Mouse (Mus musculus) layer of hippocampus, postnatal 14 days (tissue): ENCODE results near the gene Rad52. TPM values are rescaled to one million over a fixed set of nuclear protein-coding genes. Genes with fewer than 3 reads are reported as not detected.

ENCODE experiments used
- DNase-seq, 2 experiments: peaks; one replicate each; pipeline ENCODE4 v3.0.0; 2021 to 2022; ENCODE audit warnings: low spot score in 2 of 2, mixed read lengths in 1 of 2
- long read RNA-seq, 2 experiments: library from polyadenylated mRNA; stranded (forward); transcript quantifications; one replicate each; pipeline ENCODE4 v2.0.0; 2021
- total RNA-seq, 2 experiments: library from RNA; stranded (reverse); gene quantifications; 2 replicates each; pipeline ENCODE4 v1.2.3; 2021

Gene Rad52
- total RNA-seq, result 10 to 100 TPM; 31.6 TPM
- long read RNA-seq, experiment 1, partial matches to known transcripts, result 2 of 14 reads
- long read RNA-seq, experiment 1, other reads (novel, unspliced or antisense), result 11 of 14 reads
- long read RNA-seq, experiment 2, partial matches to known transcripts, result 5 of 26 reads
- long read RNA-seq, experiment 2, other reads (novel, unspliced or antisense), result 18 of 26 reads

GRCm38 (mm10) chr6:119902204-119903080, at the start of gene Rad52:
Rad52 (plus strand) TSS chr6:119902698.
- DNase-seq, result peak; percentile 91 to 92

- no peak for DNase-seq
Observed at GRCm38 (mm10) chr6:119854156-119854555, 48.3 kb upstream of the Rad52 start.

- no peak for DNase-seq
Observed at GRCm38 (mm10) chr6:119855471-119855870, 47.0 kb upstream of the Rad52 start.

- DNase-seq, result no peak
Observed at GRCm38 (mm10) chr6:119860236-119860635, 42.3 kb upstream of the Rad52 start.

- no peak for DNase-seq
Observed at GRCm38 (mm10) chr6:119861519-119861918, 41.0 kb upstream of the Rad52 start.

- peak; percentile 86 to 95 for DNase-seq
Observed at GRCm38 (mm10) chr6:119864341-119865034, 38.0 kb upstream of the Rad52 start.

- no peak for DNase-seq
Observed at GRCm38 (mm10) chr6:119883151-119883550, 19.3 kb upstream of the Rad52 start.

- DNase-seq, result no peak
Observed at GRCm38 (mm10) chr6:119892711-119893110, 9.8 kb upstream of the Rad52 start.

- peak in 1 of 2 experiments; percentile 33 for DNase-seq
Observed at GRCm38 (mm10) chr6:119903081-119903789, 737 bp downstream of the Rad52 start.

- no peak for DNase-seq
Observed at GRCm38 (mm10) chr6:119905461-119905860, 3.0 kb downstream of the Rad52 start.

GRCm38 (mm10) chr6:119912046-119912445, 9.5 kb downstream of the Rad52 start:
- DNase-seq, result no peak

GRCm38 (mm10) chr6:119915710-119916109, 13.2 kb downstream of the Rad52 start:
- no peak for DNase-seq

- DNase-seq, result no peak
Observed at GRCm38 (mm10) chr6:119918561-119919181, 16.2 kb downstream of the Rad52 start.

GRCm38 (mm10) chr6:119922136-119922535, 19.6 kb downstream of the Rad52 start:
- no peak for DNase-seq

GRCm38 (mm10) chr6:119922544-119922943, 20.0 kb downstream of the Rad52 start:
- no peak for DNase-seq

GRCm38 (mm10) chr6:119924235-119925005, 21.9 kb downstream of the Rad52 start:
- DNase-seq, result peak; percentile 19 to 69
